18 mouse cellular contexts compared by ENCODE assay signal in the genomic region with DNA sequence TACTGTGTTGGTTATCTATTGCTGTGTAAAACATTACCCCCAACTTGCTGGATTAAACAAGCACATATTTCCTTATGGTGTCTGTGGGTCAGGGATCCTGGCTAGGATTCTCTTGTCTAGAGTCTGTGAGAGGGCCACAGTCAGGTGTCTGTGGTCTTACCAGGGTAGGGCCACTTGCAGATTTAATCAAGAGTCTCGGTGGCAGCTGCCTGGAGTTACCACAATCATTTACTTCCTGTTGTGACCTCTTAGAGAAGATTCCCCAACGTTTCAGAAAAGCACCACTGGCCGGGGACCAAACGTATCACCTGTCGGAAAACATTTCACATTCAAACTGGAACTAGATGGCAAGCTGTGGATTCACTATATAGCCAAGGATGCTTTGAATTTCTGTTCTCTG.
"Had no signal": no experiment of that assay in that cellular context is flagged by ENCODE, and none has a peak within 500 bp of the region (broad histone marks: within the 10 kb centered on the region; RNA-seq: fewer than 3 reads in every experiment).

No protein-coding gene starts in this region.

- DNase-seq: liver, embryonic 13.5 days; liver, postnatal 0 days; lung, adult 2 months; lung, postnatal 14 days; lung, postnatal 36 days; right cerebral cortex, postnatal 14 days; thymus, adult 18-20 months; thymus, postnatal 14 days; thymus, postnatal 36 days had no signal

- H3K4me2 ChIP-seq: liver, embryonic 13.5 days; liver, embryonic 15.5 days; lung, embryonic 15.5 days; midbrain, embryonic 12.5 days; midbrain, embryonic 15.5 days; neural tube, embryonic 12.5 days; stomach, embryonic 15.5 days had no signal

- H3K9me3 ChIP-seq: liver, embryonic 13.5 days; liver, embryonic 15.5 days; lung, embryonic 15.5 days; midbrain, embryonic 12.5 days; midbrain, embryonic 15.5 days; neural tube, embryonic 12.5 days; stomach, embryonic 15.5 days had no signal

- H3K27ac ChIP-seq: liver, embryonic 13.5 days; liver, embryonic 15.5 days; lung, embryonic 15.5 days; macrophage; midbrain, embryonic 12.5 days; midbrain, embryonic 15.5 days; neural tube, embryonic 12.5 days; stomach, embryonic 15.5 days; stomach, postnatal 0 days had no signal

- H3K9ac ChIP-seq: liver, embryonic 13.5 days; liver, embryonic 15.5 days; liver, postnatal 0 days; lung, embryonic 15.5 days; midbrain, embryonic 12.5 days; midbrain, embryonic 15.5 days; neural tube, embryonic 12.5 days; stomach, embryonic 15.5 days had no signal

- ATAC-seq: liver, postnatal 0 days; lung, postnatal 0 days had no signal

- H3K36me3 ChIP-seq: liver, embryonic 13.5 days; liver, embryonic 15.5 days; lung, embryonic 15.5 days; midbrain, embryonic 12.5 days; midbrain, embryonic 15.5 days; neural tube, embryonic 12.5 days; stomach, embryonic 15.5 days had no signal

- H3K4me1 ChIP-seq: liver, embryonic 13.5 days; liver, embryonic 15.5 days; lung, embryonic 15.5 days; neural tube, embryonic 12.5 days; stomach, embryonic 15.5 days had no signal

- H3K27me3 ChIP-seq: liver, embryonic 13.5 days; liver, embryonic 15.5 days; lung, embryonic 15.5 days; midbrain, embryonic 12.5 days; midbrain, embryonic 15.5 days; neural tube, embryonic 12.5 days; stomach, embryonic 15.5 days had no signal

- H3K4me3 ChIP-seq: liver, embryonic 13.5 days; liver, embryonic 15.5 days; lung, embryonic 15.5 days; midbrain, embryonic 12.5 days; midbrain, embryonic 15.5 days; neural tube, embryonic 12.5 days; stomach, embryonic 15.5 days had no signal
